Mouse (Mus musculus) spleen, adult 18-20 months (tissue): ENCODE measurements around the gene Ttc9b.
"Not testable (repeated sequence)": the region's sequence is repeated elsewhere in the genome, so short reads cannot be mapped to it uniquely, and the experiment has no call there.

ENCODE experiments used
- DNase-seq, 2 experiments: peaks; one replicate each; pipeline ENCODE4 v3.0.0; 2022; ENCODE audit warnings: mixed read lengths in 2 of 2

The Ttc9b gene

GRCm38 (mm10) chr7:27653681-27654437, at the start of gene Ttc9b:
Gene Ttc9b (plus strand): TSS chr7:27653915.
- DNase-seq: peak in 1 of 2 experiments; percentile 19

- no peak for DNase-seq
Observed at GRCm38 (mm10) chr7:27604661-27605348, 48.9 kb upstream of the Ttc9b start.

- no peak for DNase-seq
Observed at GRCm38 (mm10) chr7:27605499-27606285, 48.0 kb upstream of the Ttc9b start.

- DNase-seq: no peak
Observed at GRCm38 (mm10) chr7:27606481-27607254, 47.0 kb upstream of the Ttc9b start.

GRCm38 (mm10) chr7:27607580-27607979, 46.1 kb upstream of the Ttc9b start:
- DNase-seq: no peak

GRCm38 (mm10) chr7:27608130-27608529, 45.6 kb upstream of the Ttc9b start:
- DNase-seq: no peak

GRCm38 (mm10) chr7:27609285-27609684, 44.4 kb upstream of the Ttc9b start:
- no peak for DNase-seq

- no peak for DNase-seq
Observed at GRCm38 (mm10) chr7:27609688-27610087, 44.0 kb upstream of the Ttc9b start.

- no peak for DNase-seq
Observed at GRCm38 (mm10) chr7:27610370-27610769, 43.3 kb upstream of the Ttc9b start.

- no peak for DNase-seq
Observed at GRCm38 (mm10) chr7:27610871-27611270, 42.8 kb upstream of the Ttc9b start.

- no peak for DNase-seq
Observed at GRCm38 (mm10) chr7:27612940-27613339, 40.8 kb upstream of the Ttc9b start.

- no peak for DNase-seq
Observed at GRCm38 (mm10) chr7:27613751-27614499, 39.8 kb upstream of the Ttc9b start.

- no peak for DNase-seq
Observed at GRCm38 (mm10) chr7:27621028-27621427, 32.7 kb upstream of the Ttc9b start.

GRCm38 (mm10) chr7:27622234-27622633, 31.5 kb upstream of the Ttc9b start:
- DNase-seq: no peak

- DNase-seq: no peak
Observed at GRCm38 (mm10) chr7:27624967-27625366, 28.7 kb upstream of the Ttc9b start.

- DNase-seq: no peak
Observed at GRCm38 (mm10) chr7:27627707-27628106, 26.0 kb upstream of the Ttc9b start.

- no peak for DNase-seq
Observed at GRCm38 (mm10) chr7:27628190-27628589, 25.5 kb upstream of the Ttc9b start.

GRCm38 (mm10) chr7:27628816-27629215, 24.9 kb upstream of the Ttc9b start:
- DNase-seq: not testable (repeated sequence)

GRCm38 (mm10) chr7:27631439-27631838, 22.3 kb upstream of the Ttc9b start:
- DNase-seq: no peak

GRCm38 (mm10) chr7:27633166-27633565, 20.5 kb upstream of the Ttc9b start:
- no peak for DNase-seq

GRCm38 (mm10) chr7:27634691-27635090, 19.0 kb upstream of the Ttc9b start:
- DNase-seq: no peak

- not testable (repeated sequence) for DNase-seq
Observed at GRCm38 (mm10) chr7:27635094-27635493, 18.6 kb upstream of the Ttc9b start.
